Mouse (Mus musculus) monocyte, adult 5-6 weeks (primary cell): ENCODE data around the gene Tk1. TPM values are rescaled to one million over a fixed set of nuclear protein-coding genes. Genes with fewer than 3 reads are reported as not detected.
A peak's percentile ranks its signal among the peaks of the same experiment; 100 is the strongest.

Experiments
- ATAC-seq: fragments of 153-309, 156-312 bp; replicated peaks from 2 replicates; pipeline ENCODE4 v1.8.0; 2017; ENCODE audit warnings: mild to moderate bottlenecking; ENCODE audit not compliant: low TSS enrichment, insufficient number of reproducible peaks, severe bottlenecking, poor library complexity, low FRiP score
- total RNA-seq: library from RNA; stranded (forward); fragments of 200-1000, 200-491, 200-594 nt; gene quantifications from 3 replicates; pipeline ENCODE4 v1.2.3, GENCODE M21; 2017

Tk1 gene
- total RNA-seq, 1 experiment from 2014 or later = 2.4 TPM

DNA sequence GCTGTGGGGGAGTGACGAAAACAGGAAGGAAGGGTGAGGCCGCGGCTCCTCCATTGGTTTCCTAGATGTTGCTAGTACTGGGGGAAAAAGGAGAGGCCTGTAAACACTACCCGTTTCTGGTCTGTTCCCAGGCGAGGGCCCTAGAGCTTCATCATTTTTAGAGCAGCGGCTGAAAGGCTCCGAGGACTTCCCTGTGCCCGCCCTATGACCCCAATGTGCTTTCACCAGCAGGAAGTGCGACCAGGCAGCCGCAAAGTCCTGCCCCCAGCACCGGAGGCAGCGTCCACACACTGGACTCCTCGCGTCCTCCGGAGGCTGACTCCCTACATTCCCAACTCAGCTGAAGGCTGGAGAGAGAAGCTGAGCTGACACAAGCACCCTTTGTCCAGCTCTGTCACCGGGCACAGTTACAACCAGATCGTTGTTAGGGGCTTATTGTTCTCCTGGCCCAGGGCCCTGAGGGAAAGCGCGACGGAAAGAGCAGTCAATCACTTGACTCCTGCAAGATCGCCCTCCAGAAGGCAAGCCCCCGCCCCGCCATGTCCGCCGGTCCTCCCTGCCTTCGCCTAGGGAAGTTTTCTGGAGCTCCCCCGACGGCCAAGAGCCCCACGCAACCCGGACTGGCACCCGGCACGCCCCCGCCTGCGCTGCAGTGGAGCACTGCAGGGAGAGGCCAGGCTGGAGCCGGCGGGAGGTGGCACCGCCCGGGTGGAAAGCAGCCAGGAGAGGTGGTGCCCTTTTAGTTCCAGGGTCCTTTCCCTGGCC is 46.3 kb downstream of the Tk1 start:
- peak; percentile 32 for ATAC-seq

DNA sequence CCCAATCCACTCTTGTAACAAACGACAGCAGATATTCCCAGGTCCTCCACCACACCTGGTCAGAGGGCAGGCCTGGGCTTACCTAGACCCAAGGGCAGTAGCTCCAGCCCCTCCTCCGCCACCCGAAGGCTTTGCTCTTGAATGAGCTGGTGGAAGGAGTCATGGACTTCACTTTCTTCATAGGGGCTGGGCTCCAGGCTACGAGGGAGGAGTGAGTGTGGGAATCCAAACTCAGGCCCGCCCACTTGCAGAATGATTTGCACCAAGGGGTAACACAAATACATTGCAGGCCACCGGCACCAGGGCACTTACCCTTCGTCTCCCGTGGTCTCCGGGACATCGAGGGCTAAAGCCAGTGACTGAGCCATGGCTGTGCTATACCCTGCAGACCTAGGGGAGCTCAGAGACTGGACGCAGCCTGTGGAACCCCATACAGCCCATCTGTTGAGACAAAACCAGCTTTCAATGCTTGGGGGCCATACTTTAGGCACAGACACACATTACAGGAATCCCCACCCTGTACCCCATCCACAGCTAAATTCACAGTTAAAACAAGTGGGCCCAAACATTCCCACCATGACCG is 47.0 kb downstream of the Tk1 start:
- peak; percentile 0; the same call in 1 of the 2 replicates for ATAC-seq

DNA sequence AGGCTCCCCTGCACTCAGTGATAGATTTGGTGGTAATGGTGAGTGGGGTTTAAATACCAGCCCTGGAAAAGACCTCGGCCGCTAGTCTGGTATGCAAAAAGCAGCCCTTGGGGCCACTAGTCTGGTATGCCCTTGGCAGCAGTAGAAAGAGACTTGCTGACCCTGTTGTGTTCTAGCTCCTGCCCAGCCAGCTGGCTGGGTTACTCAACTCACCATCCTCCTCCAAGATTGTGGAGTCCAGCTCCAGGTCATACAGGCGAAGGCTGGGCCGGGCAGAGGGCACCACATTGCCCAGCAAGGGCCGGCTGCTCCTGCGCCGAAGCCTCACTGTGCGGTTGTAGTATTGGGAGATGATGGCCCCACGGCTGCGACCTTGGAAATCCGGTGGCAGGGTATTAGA is 47.9 kb downstream of the Tk1 start:
- ATAC-seq = no peak

DNA sequence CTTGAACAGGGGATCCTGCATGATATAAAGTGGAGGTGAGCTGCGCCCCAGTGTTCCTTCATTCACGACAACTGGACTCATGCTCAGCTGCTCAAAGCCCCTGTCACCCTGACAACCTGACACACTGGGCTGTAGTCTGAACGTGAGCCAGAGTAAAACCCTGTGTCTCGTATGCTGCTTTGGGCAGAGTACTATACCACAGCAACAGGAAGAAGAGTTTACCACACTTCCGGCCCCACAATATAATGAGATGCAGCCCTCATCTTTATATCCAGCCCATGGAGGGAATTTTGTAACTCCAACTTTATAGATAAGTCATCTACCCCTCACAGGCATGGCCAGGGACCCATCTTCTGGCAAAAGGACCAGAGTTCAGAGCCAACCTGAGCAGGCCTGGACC is 48.8 kb downstream of the Tk1 start:
- ATAC-seq = no peak

DNA sequence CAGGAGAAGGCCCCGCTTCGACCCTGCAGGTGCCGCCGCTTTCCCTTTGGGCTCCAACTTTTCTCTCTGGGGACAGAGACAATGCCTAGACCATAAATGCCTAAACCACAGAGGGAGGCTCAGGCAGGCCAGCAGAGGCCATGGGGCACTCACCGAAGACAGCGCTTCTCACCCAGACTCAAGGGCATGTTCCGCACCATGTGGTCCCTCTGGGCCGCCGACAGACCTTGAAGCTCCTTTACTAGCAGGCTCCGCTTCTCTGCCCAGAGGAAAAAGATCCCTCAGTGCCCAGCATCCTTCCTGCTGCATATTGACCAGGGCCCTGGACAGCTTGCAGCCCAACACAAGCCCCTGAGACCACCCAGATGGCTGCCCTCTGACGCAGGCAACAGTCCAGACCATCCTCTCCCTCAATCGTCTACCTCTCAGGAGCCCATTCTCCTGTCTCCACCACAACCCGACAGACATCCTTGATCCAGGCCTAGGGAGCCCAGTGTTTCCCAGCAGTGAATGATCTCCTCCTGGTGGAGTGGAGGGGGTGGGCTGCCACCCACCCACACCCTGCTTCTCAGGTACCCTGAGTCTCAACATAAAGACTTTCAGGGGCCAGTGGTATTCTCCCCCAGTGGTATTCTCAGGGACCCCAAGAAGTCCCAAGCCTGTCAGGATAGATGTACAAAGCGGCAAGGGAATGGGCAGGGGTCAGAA is 49.7 kb downstream of the Tk1 start:
- no peak for ATAC-seq

DNA sequence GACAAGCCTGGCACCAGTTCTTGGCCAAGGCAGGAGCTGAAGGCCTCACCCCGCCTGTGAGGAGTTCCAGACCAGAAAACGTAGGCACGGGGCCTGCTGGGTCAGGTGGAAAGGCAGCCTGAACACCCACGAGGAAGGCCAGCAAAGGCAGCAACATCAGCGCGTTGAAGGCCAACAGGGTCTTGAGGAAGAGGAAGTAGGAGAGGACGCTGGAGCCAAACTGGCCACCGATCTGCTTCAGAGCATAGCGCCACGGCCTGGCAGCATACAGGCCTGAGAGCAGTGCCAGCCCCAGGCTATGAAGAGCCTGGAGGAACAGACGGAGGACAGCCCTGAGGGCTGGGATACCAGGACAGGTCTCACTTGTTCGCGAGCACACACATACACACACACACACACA is 50.4 kb downstream of the Tk1 start:
- no peak for ATAC-seq

DNA sequence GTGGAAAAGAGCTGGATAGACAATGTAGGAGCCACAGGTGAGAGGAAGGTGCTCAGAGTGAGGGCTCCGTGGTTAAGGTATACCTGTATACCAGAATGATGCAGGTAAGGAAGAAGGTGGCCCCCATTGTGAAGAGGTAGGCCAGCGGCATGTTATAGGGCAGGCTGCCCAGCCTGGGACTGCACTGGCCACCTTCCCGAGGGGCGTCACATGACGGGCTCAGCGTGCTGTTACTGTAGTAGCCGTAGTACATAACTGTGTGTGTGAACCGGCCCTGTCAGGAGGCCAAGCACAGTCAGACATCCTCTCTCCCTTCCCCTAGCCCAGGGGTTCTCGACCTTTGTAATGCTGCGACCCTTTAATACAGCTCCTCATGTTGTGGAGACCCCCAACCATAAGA is 51.0 kb downstream of the Tk1 start:
- no peak for ATAC-seq

DNA sequence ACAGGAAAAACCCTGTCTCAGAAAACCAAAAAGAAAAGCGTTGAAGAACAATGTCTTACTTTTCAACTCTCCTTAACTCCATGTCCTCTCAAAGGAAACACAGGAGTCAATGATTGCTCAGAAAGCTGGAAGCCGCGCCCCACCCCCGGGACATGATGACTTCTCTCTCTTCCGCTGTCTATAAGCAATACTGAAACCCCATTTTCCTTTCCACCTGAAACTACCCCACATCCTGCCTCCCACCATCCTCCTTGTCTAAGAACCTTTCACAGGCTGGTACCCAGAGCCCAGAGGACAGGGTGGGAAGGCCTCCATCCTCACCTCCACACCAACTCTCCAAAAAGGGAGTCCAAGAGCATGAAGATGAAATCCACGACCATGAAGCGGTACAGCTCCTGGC is 53.5 kb downstream of the Tk1 start:
- no peak for ATAC-seq

DNA sequence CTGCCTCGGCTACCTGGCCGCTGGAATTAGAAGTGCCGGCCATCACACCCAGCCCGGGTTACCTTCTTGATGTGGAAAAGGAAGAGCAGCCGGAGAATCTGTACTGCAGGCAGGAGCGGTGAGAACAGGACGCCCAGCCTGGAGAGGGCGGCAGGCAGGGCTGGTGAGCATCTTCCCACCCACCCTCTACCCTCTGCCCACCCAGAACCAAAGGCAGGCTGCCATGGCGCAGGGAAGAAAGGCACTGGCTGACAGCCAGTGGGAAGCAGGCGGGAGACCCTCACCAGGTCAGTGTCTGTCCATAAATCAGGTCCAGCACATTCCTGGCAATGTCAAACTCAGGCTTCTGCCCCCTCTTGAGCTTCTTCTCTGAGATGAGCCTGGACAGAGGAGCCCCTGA is 55.5 kb downstream of the Tk1 start:
- no peak for ATAC-seq

DNA sequence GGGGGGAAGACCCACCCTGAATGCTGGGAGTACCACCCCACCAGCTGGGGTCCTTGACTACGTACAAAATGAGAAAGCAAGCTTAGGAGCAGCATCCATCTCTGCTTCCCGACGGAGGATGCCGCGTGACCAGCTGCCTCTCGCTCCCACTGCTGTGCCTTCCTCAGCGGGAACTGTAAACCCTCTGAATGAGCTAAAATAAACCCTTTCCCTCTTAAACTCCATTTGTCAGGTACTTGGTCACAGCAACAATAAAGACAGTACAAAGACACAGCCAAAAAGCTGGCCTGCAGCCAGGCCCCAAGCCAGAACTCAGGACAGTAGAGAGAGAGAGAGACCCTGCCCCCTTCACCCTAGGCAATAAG is 56.2 kb downstream of the Tk1 start:
- ATAC-seq = no peak

DNA sequence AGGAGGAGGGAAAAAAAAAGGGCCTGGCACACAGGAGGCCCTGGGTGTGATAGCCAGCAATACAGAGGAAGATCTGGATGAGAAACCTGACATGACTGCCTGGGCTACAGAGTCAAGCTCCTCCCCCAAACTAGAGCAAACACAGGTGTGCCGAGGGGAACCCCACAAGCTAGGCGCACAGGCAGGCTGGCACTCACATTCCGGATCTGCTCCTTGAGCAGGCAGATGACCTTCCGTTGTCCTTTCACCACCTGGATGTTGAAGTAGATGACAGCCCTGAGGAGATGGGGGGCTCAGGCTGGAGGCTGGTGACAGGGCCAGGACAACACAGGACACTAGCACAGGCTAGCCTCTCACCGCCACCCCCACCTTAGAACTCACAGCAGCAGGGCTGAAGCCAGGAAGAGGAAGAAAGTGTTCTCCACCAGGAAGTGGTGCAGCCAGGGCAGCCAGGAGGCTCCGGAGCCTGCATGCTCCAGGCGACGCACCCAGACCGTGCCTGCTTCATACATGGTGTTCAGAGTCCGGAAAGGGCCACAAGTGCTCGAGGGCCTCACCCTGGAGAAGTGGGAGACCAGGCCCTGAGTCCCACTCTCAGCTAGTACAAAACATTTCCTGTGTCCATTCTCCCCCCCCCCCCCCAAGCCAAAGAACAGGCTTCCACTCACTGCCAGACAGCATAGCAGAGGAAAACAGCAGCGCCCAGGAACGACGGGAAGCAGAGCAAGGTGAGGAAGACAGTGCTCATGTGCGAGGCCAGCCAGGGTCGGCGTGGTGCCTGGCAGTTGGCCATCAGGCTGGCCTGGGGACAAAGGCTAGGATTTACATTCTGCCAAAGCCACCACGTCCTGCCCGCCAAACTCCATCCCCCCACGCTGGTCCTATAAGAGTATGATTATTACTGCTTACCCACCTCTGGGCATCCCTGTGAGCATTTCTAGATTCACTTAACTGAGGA is 56.9 kb downstream of the Tk1 start:
- 0 out of 2 replicates have a peak, but pooled peaks have one; percentile 7 for ATAC-seq

DNA sequence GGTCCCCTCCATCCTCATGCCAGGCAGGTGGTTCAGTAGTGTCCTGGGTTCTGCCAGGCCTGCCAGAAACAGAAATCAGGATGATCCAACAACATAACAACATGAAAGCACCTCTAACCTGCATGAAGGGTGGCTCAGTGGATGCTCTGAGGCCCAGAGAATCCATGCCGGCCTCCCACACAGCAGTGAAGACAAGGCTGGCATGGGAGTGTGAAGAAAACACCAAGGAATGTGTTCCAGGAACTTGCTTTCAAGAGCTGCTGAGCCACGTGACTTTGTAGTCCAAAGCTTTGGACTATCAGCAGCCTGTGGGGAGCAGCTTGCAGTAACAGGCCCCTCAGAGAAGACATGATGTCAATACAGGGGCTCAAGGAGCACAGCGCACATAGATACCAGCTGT is 59.6 kb downstream of the Tk1 start:
- no peak for ATAC-seq

Other genes starting within 250 kb of the Tk1 start
- gene Tnrc6c, start 171.8 kb downstream of the Tk1 start, total RNA-seq = 20.2 to 43.0 TPM (median 22.1 TPM) in 3 replicates
- 11.8 to 27.8 TPM (median 18.2 TPM) in 3 replicates for gene Tmc8, start 44.0 kb downstream of the Tk1 start, total RNA-seq
- 81.0 to 99.7 TPM (median 93.0 TPM) in 3 replicates for gene Tmc6, start 43.9 kb downstream of the Tk1 start, total RNA-seq
- not detected in 3 replicates for gene 6030468B19Rik, start 28.4 kb downstream of the Tk1 start, total RNA-seq
- gene Gm20708, start 16.4 kb downstream of the Tk1 start, total RNA-seq = 3.7 to 10.5 TPM (median 5.6 TPM) in 3 replicates
- 134 to 139 TPM (median 137 TPM) in 3 replicates for gene Syngr2, start 16.4 kb downstream of the Tk1 start, total RNA-seq
- gene Afmid, start 168 bp downstream of the Tk1 start, total RNA-seq = 6.3 to 21.1 TPM (median 12.4 TPM) in 3 replicates
- 2.5 to 3.4 TPM (median 2.7 TPM) in 3 replicates for gene Birc5, start 23.2 kb upstream of the Tk1 start, total RNA-seq
- not detected in 3 replicates for gene Tmem235, start 34.7 kb upstream of the Tk1 start, total RNA-seq
- 1.6 to 6.4 TPM (median 1.9 TPM) in 3 replicates for gene Tha1, start 47.4 kb upstream of the Tk1 start, total RNA-seq
- 67.9 to 84.4 TPM (median 70.9 TPM) in 3 replicates for gene Socs3, start 144.0 kb upstream of the Tk1 start, total RNA-seq
- gene Pgs1, start 160.2 kb upstream of the Tk1 start, total RNA-seq = 20.4 to 31.7 TPM (median 30.1 TPM) in 3 replicates